Mouse (Mus musculus) mouse embryonic stem cell (cell line): ENCODE results near the gene Cc2d2b.

Experiments used
- in situ Hi-C, 2 experiments: fragments of 300-500 bp; cut with MboI; formaldehyde crosslinking; loops; 1 replicate in 1 of 2; 3 replicates in 1 of 2; pipeline ENCODE4 v1.14.3; 2019 to 2020; ENCODE audit warnings: low sequenced_read_pairs in 2 of 2, low pct_unique_long_range_greater_than_20kb in 1 of 2, mixed read lengths in 1 of 2; ENCODE audit not compliant: unreplicated experiment in 1 of 2

Cc2d2b gene

DNA sequence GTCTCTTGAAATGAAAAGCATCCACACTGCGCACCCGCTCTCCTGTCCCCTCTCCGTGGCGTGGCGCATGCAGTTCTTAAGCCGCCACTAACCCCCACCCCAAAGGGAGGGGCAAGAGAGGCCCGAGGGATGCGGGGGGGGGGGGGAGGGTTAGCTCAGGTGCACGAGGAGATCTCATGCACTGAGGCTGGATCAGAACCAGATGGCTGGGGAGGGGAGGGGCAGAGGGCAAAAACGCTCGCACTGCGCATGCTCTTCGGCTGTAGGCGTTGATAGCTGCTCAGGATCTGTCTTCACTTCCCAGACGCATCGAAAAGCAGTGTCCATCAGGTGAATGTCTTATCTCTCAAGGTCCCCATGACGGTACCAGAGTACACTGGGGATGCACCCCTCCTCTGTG is at the start of gene Cc2d2b:
Gene Cc2d2b (plus strand): TSS at position 195 of the 400 bp plus-strand sequence.
- in situ Hi-C loops = no loop called here

GRCm38 (mm10) chr19:40699816-40700215 is 48.7 kb upstream of the Cc2d2b start:
- in situ Hi-C loops = loop anchor here in 1 of 2 experiments (25.0 kb wide), 1 partner anchor 338 kb away; no protein-coding TSS in a partner anchor

DNA sequence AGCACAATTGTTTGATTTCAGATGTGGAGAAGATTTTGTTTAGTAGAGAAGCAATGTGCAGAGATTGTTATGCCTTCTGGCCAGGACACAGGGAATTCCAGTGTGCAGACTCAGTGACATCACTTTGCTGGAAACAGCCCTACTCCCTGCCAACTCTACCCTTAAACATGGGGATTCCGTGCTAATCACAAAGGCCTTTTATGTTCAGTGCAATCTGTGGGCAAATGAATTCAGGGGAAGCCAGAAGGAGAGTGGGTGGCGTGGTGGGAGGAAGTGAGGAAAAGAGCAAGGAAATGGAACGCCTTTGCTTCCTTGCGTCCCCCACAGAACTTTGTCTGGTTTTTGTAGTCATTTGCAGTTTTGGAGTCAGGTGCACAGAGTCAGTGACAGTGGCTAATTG is 46.1 kb upstream of the Cc2d2b start:
- in situ Hi-C loops = loop anchor here in 1 of 2 experiments (25.0 kb wide), 1 partner anchor 340 kb away; no protein-coding TSS in a partner anchor

- in situ Hi-C loops = loop anchor here in 1 of 2 experiments (25.0 kb wide), 1 partner anchor 351 kb away; no protein-coding TSS in a partner anchor
Measured at GRCm38 (mm10) chr19:40712889-40713628, 35.5 kb upstream of the Cc2d2b start.

GRCm38 (mm10) chr19:40714700-40715099 is 33.9 kb upstream of the Cc2d2b start:
- in situ Hi-C loops = loop anchor here in 1 of 2 experiments (25.0 kb wide), 1 partner anchor 352 kb away; no protein-coding TSS in a partner anchor

GRCm38 (mm10) chr19:40716981-40717380 is 31.6 kb upstream of the Cc2d2b start:
- in situ Hi-C loops = loop anchor here in 1 of 2 experiments (25.0 kb wide), 1 partner anchor 355 kb away; no protein-coding TSS in a partner anchor

DNA sequence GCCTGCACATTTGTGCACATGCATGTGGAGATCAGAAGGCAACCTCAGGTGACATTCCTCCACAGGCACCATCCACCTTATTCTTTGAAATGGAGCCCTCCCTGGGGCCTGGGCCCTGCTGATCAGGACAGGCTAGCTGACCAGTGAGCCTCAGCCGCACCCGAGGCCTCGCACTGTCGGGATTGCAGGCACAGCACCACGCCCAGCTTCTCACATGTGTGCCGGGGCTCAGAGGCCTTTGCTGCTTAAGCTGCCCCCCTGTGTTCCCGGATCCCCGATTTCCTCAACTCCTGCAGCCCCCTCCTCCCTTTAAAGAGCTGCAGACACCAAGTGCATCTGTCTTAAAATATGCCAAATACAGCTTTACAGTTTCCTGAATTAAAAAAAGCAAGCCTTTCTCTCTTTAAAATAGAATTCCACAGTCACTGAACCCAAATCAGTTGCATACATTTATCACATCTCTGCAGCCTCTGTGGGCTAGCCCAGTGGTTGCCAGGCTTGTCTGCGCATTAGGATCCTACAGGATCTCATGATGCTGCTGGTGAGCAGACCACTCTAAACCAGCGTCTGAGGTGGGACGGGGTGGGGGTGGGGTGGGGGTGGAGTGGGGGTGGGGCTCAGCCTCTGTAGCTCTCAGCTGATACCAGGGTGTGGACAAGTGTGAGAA is 29.0 kb upstream of the Cc2d2b start:
- in situ Hi-C loops = loop anchor here (5.0 to 25.0 kb wide), 3 partner anchors 105 to 357 kb away; partner anchors contain the start of genes Entpd1 (in 2 of the 2) and Tctn3 (in 2 of the 2)

DNA sequence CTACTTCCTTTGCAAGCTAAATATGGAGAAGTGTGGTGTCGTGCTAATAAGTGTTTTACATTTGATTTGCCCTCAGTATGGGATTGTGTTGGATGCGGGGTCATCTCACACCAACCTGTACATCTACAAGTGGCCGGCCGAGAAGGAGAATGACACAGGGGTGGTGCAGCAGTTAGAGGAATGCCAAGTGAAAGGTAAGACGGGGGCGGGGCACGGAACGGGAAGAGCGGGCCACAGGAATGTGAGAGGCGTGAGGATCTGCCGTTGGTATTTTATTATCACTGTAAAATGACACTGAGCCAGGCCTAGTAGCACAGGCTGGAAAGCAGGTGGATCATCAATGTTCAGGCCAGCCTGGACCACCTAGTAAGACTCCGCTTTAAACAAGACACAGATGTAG is 28.2 kb upstream of the Cc2d2b start:
- in situ Hi-C loops = loop anchor here (5.0 to 25.0 kb wide), 3 partner anchors 106 to 358 kb away; partner anchors contain the start of genes Entpd1 (in 2 of the 2) and Tctn3 (in 2 of the 2)

- in situ Hi-C loops = loop anchor here (5.0 to 25.0 kb wide), 3 partner anchors 108 to 360 kb away; partner anchors contain the start of genes Entpd1 (in 2 of the 2) and Tctn3 (in 2 of the 2)
Measured at GRCm38 (mm10) chr19:40722137-40723038, 26.2 kb upstream of the Cc2d2b start.

GRCm38 (mm10) chr19:40723516-40723915 is 25.0 kb upstream of the Cc2d2b start:
- in situ Hi-C loops = loop anchor here (5.0 to 25.0 kb wide), 3 partner anchors 109 to 361 kb away; partner anchors contain the start of genes Entpd1 (in 2 of the 2) and Tctn3 (in 2 of the 2)

DNA sequence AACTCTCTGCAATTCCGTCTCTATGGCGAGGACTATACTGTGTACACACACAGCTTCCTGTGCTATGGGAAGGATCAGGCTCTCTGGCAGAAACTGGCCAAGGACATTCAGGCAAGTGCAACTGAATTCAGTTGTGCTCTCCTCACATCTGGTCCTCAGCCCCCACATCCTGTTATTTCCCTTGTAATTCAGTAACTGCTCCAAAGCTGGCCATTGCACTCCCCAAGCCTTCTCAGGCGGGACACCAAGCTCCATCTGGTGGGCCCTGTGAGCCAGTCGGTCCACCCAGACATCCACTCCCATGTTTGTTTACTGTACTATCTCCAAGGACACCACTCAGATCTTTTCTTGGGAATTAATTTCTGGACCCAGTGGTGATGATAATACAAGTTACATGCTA is 22.4 kb upstream of the Cc2d2b start:
- in situ Hi-C loops = loop anchor here in 1 of 2 experiments (10.0 kb wide), 1 partner anchor 111 kb away; the partner anchor contains the start of genes Entpd1 and Tctn3

- in situ Hi-C loops = loop anchor here in 1 of 2 experiments (10.0 kb wide), 1 partner anchor 112 kb away; the partner anchor contains the start of genes Entpd1 and Tctn3
Measured at GRCm38 (mm10) chr19:40726614-40727013, 21.9 kb upstream of the Cc2d2b start.

DNA sequence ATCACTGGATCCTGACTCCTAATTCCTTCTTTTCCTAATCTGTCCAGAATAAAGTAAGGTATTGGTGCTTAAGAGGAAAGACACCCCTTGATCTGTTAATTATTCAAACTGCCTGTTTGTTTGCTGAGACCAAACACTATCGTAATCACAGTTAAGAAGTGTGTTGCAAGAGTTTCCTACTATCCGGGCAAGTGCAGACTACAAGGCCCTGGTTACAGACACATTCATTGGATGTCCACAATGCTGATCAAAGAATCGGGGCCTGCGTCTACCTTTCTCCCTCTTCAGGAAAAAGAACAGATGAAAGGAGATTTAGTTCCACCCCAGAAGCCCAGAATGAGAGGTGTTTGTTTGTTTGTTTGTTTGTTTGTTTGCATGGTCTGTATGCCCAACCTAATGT is 20.3 kb upstream of the Cc2d2b start:
- in situ Hi-C loops = loop anchor here in 1 of 2 experiments (10.0 kb wide), 1 partner anchor 113 kb away; the partner anchor contains the start of genes Entpd1 and Tctn3

- in situ Hi-C loops = loop anchor here in 1 of 2 experiments (10.0 kb wide), 1 partner anchor 114 kb away; the partner anchor contains the start of genes Entpd1 and Tctn3
Measured at GRCm38 (mm10) chr19:40728732-40729420, 19.7 kb upstream of the Cc2d2b start.

GRCm38 (mm10) chr19:40733409-40733808 is 15.1 kb upstream of the Cc2d2b start:
- in situ Hi-C loops = no loop called here

- in situ Hi-C loops = no loop called here
Measured at GRCm38 (mm10) chr19:40733849-40734248, 14.7 kb upstream of the Cc2d2b start.
